Mouse (Mus musculus): ENCODE measurements at regions not wholly inside any gene's neighbourhood (a gene's known extent, or its start where the extent isn't known, plus 50 kb on each side); places are given as distances from the start of the nearest gene placed in this dataset.

- TF ChIP-seq CTCF (IDR thresholded peaks at IDR 0.05) (no peak), EP300 (IDR thresholded peaks at IDR 0.05) (no peak)
Measured at GRCm38 (mm10) chr5:111619974-111620373, 113.8 kb upstream of the Gm26897 start.

Data from lung, postnatal 0 days (tissue).